Comparison of ENCODE assay signal across 11 mouse cellular contexts in the genomic region with DNA sequence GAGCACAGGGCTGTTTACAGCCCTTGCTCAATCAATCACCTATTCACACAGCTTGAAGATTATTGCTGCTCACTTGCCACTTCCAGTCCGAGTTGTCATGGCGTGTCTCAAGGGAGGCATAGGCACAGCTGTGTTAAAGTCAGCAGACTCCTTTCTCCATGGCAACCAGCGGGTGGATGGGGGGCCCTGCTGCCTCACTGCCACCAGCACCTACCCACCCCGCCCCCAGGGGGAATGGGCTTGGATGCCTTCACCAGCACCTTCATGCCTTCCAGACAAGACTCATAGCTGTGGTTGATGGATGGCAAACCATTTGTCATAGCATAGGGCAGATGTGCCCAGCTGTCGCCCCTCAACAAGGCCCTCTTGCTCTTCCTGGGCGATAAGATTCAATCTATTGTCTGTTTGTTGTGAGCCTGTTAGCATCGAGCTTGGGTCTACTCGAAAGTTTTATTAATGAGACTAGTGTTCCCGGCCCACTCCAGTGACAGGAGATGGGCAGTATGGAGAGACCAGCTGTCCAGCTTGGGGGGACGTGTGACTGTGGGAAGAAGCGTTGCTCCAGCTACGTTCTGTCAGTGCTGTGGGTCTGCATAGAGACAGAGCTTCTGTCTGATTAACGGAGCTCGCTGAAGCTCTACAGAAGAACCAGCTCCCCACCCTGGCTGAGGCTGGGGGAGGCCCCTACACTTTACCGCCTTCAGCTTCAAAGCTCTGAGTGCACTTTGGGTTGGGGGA.
A peak's percentile ranks its signal among the peaks of the same experiment; 100 is the strongest.
DNase-seq lines count a peak whose midpoint lies in the region; ATAC-seq and TF ChIP-seq lines count a peak whose summit lies in the region.
"Had no signal": no experiment of that assay in that cellular context is flagged by ENCODE, and none has a peak within 500 bp of the region (broad histone marks: within the 10 kb centered on the region; RNA-seq: fewer than 3 reads in every experiment).

No protein-coding gene starts in this region.

- TF ChIP-seq CTCF in kidney, postnatal 0 days (IDR thresholded peaks at IDR 0.05; ENCODE audit: low read depth): no peak

- H3K27me3 ChIP-seq in kidney, postnatal 0 days (ENCODE audit: insufficient read depth, low read length): no peaks in the 10 kb centered on the region
- no peaks in the 10 kb centered on the region for H3K27me3 ChIP-seq in hindbrain, embryonic 10.5 days (ENCODE audit: insufficient read depth, poor library complexity, severe bottlenecking)
- H3K27me3 ChIP-seq in midbrain, embryonic 16.5 days (ENCODE audit: control insufficient read depth, insufficient read depth, low read depth, low read length): no peaks in the 10 kb centered on the region
- H3K27me3 ChIP-seq: embryonic facial prominence, embryonic 15.5 days had no signal

- ATAC-seq in kidney, postnatal 0 days (replicated peaks; ENCODE audit: low FRiP score, low read depth): no peak
- ATAC-seq in midbrain, embryonic 16.5 days: peak; percentile 48; the same call in 1 of the 2 replicates
- ATAC-seq in cerebellum, adult (ENCODE audit: insufficient number of reproducible peaks, low FRiP score, low TSS enrichment): no peak
- no peak for ATAC-seq in megakaryocyte-erythroid progenitor cell, adult 5-6 weeks (replicated peaks; ENCODE audit: low FRiP score, low TSS enrichment, poor library complexity, severe bottlenecking)
- ATAC-seq: lung, postnatal 0 days had no signal

- no peaks in the 10 kb centered on the region for H3K4me1 ChIP-seq in kidney, postnatal 0 days (replicated peaks; ENCODE audit: insufficient read depth, low read length)
- peaks cover 26% of the 10 kb centered on the region for H3K4me1 ChIP-seq in hindbrain, embryonic 10.5 days (replicated peaks)
- peaks cover 8% of the 10 kb centered on the region for H3K4me1 ChIP-seq in midbrain, embryonic 16.5 days (ENCODE audit: control insufficient read depth, insufficient read depth, low read length)
- H3K4me1 ChIP-seq: embryonic facial prominence, embryonic 15.5 days had no signal

- no peaks in the 10 kb centered on the region for H3K9me3 ChIP-seq in kidney, postnatal 0 days (replicated peaks; ENCODE audit: low read length)
- H3K9me3 ChIP-seq in hindbrain, embryonic 10.5 days: no peaks in the 10 kb centered on the region
- H3K9me3 ChIP-seq in midbrain, embryonic 16.5 days (replicated peaks; ENCODE audit: control insufficient read depth, low read length, poor library complexity, severe bottlenecking): no peaks in the 10 kb centered on the region
- H3K9me3 ChIP-seq: embryonic facial prominence, embryonic 15.5 days had no signal

- no peak overlapping the region for H3K4me2 ChIP-seq in kidney, postnatal 0 days (ENCODE audit: low read length)
- H3K4me2 ChIP-seq in midbrain, embryonic 16.5 days (ENCODE audit: low read length): no peak overlapping the region
- H3K4me2 ChIP-seq: embryonic facial prominence, embryonic 15.5 days had no signal

- peak; percentile 40 for DNase-seq in kidney, postnatal 0 days (ENCODE audit: low spot score)
- no peak for DNase-seq in kidney, postnatal 36 days
- peak; percentile 48 for DNase-seq in embryo, embryonic 10 days (ENCODE audit: low spot score)
- peak; percentile 63 for DNase-seq in hindbrain, embryonic 10.5 days (ENCODE audit: low spot score)
- no peak for DNase-seq in heart, adult 18-20 months
- DNase-seq: gastrocnemius, postnatal 36 days had no signal

- H3K27ac ChIP-seq in kidney, postnatal 0 days: no peak overlapping the region
- H3K27ac ChIP-seq in hindbrain, embryonic 10.5 days: peak overlapping the region; percentile 77
- peak overlapping the region; percentile 34 for H3K27ac ChIP-seq in midbrain, embryonic 16.5 days (ENCODE audit: low read length)
- H3K27ac ChIP-seq: embryonic facial prominence, embryonic 15.5 days had no signal

- H3K4me3 ChIP-seq in kidney, postnatal 0 days (replicated peaks; ENCODE audit: low read depth, low read length): no peak overlapping the region
- no peak overlapping the region for H3K4me3 ChIP-seq in hindbrain, embryonic 10.5 days
- H3K4me3 ChIP-seq in midbrain, embryonic 16.5 days (ENCODE audit: low read depth, low read length): no peak overlapping the region
- H3K4me3 ChIP-seq: embryonic facial prominence, embryonic 15.5 days had no signal

- H3K9ac ChIP-seq in kidney, postnatal 0 days (ENCODE audit: low read depth, low read length): no peak overlapping the region
- H3K9ac ChIP-seq in midbrain, embryonic 16.5 days (ENCODE audit: low read depth, low read length): no peak overlapping the region
- H3K9ac ChIP-seq: embryonic facial prominence, embryonic 15.5 days had no signal

- 15% methylated on average over 15 of the region's 15 CpGs for WGBS in kidney, postnatal 0 days
- 60% methylated on average over 15 of the region's 15 CpGs for WGBS in hindbrain, embryonic 10.5 days
- WGBS in midbrain, embryonic 16.5 days: 52% methylated on average over 15 of the region's 15 CpGs

- no peaks in the 10 kb centered on the region for H3K36me3 ChIP-seq in kidney, postnatal 0 days (ENCODE audit: insufficient read depth, low read length)
- H3K36me3 ChIP-seq in hindbrain, embryonic 10.5 days: no peaks in the 10 kb centered on the region
- H3K36me3 ChIP-seq in midbrain, embryonic 16.5 days (ENCODE audit: control insufficient read depth, insufficient read depth, low read length): no peaks in the 10 kb centered on the region
- H3K36me3 ChIP-seq: embryonic facial prominence, embryonic 15.5 days had no signal

Comparison
In these comparisons a context has a peak if more than half of its experiments do, and no peak if none do; other contexts are left out.
1. DNase-seq: peak in kidney, postnatal 0 days (single experiment), embryo, embryonic 10 days (single experiment) and hindbrain, embryonic 10.5 days (single experiment); none in kidney, postnatal 36 days (0 of 2) and heart, adult 18-20 months (0 of 2).